Mouse (Mus musculus): ENCODE data around the gene Tcerg1l. TPM values are rescaled to one million over a fixed set of nuclear protein-coding genes. Genes with fewer than 3 reads are reported as not detected.

Tcerg1l gene
- polyA plus RNA-seq (2016; fragmentation: Nextera tagmentation; extraction: Ambion mirVana), result 0.29 and 1.4 TPM in 2 replicates

- peaks cover 60% of the 10 kb centered on the region for H3K27me3 ChIP-seq (ENCODE audit: low read depth, poor library complexity, severe bottlenecking)
- H3K36me3 ChIP-seq, result no peaks in the 10 kb centered on the region
- no peak within 1 kb of the TSS; the same call in 1 of the 2 replicates for H3K27ac ChIP-seq
- H3K4me3 ChIP-seq, result peak within 1 kb of the TSS; percentile 60
- H3K9me3 ChIP-seq (replicated peaks), result no peaks in the 10 kb centered on the region
- peak; percentile 64 for DNase-seq (ENCODE audit: low spot score)
- peaks cover 18% of the 10 kb centered on the region for H3K4me1 ChIP-seq
- WGBS, result under 1% methylated on average over 74 of the region's 76 CpGs
These were observed at the start of gene Tcerg1l for GRCm38 (mm10) chr7:138397485-138398181. TSS of gene Tcerg1l (minus strand) at chr7:138397730.

DNA sequence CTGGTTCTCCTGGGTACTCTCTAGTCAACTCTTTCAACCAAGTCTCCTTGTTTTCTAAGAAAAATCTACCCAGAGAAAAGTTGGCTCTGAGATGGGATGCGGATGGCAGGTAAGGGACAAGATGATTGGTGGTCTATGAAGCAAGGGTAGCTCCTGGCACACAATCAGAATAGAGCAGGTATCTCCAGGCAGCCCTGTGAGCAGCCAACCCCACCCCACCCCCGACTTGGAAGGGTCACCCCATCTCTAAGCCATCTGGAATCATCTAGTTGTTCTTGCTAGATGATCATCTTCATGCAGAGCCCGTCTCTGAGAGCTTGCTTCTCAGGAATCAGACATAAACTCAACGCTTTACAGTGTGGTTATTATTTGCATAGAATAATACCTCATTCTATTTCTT is 44.6 kb upstream of the Tcerg1l start:
- no peak for DNase-seq (ENCODE audit: low spot score)
- Histone ChIP-seq H3K27me3 (ENCODE audit: low read depth, poor library complexity, severe bottlenecking) (no peaks in the 10 kb centered on the region), H3K27ac (no peak overlapping the region), H3K4me1 (no peaks in the 10 kb centered on the region), H3K9me3 (replicated peaks) (no peaks in the 10 kb centered on the region), H3K36me3 (no peaks in the 10 kb centered on the region), H3K4me3 (no peak overlapping the region)
- 74% methylated on average over 4 of the region's 4 CpGs for WGBS

GRCm38 (mm10) chr7:138432541-138432940 is 35.0 kb upstream of the Tcerg1l start:
- WGBS, result 66% methylated on average over 4 of the region's 4 CpGs

GRCm38 (mm10) chr7:138431456-138431855 is 33.9 kb upstream of the Tcerg1l start:
- Histone ChIP-seq H3K27ac (no peak overlapping the region), H3K4me3 (no peak overlapping the region), H3K36me3 (no peaks in the 10 kb centered on the region), H3K27me3 (ENCODE audit: low read depth, poor library complexity, severe bottlenecking) (no peaks in the 10 kb centered on the region), H3K9me3 (replicated peaks) (no peaks in the 10 kb centered on the region), H3K4me1 (peaks cover 8% of the 10 kb centered on the region; the same call in 1 of the 2 replicates)
- no peak for DNase-seq (ENCODE audit: low spot score)

More at GRCm38 (mm10) chr7:138432541-138432940, 35.0 kb upstream of the Tcerg1l start:
- Histone ChIP-seq H3K4me3 (no peak overlapping the region), H3K27ac (no peak overlapping the region), H3K36me3 (no peaks in the 10 kb centered on the region), H3K4me1 (peaks cover 4% of the 10 kb centered on the region; the same call in 1 of the 2 replicates), H3K27me3 (ENCODE audit: low read depth, poor library complexity, severe bottlenecking) (no peaks in the 10 kb centered on the region), H3K9me3 (replicated peaks) (no peaks in the 10 kb centered on the region)
- no peak for DNase-seq (ENCODE audit: low spot score)

DNA sequence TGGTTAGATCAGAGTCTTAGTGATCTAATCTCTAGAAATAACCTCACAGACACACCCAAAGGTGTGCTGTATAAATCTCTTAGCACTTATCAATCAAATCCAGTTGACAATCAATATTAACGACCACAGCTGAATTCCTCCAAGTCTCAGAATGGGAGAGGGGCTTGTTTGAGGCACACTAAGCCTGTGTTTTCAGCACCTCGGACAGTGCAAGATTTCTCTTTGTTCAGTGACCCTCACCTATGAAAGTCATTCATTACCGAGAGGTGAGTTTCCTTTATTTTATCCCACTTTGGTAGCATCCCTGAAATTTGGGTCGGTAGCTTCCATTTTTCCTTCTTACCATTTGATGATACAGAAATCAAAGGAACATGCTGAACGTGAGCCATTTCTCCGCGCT is 32.4 kb upstream of the Tcerg1l start:
- H3K27me3 ChIP-seq (ENCODE audit: low read depth, poor library complexity, severe bottlenecking), result no peaks in the 10 kb centered on the region
- H3K36me3 ChIP-seq, result no peaks in the 10 kb centered on the region
- H3K9me3 ChIP-seq (replicated peaks), result no peaks in the 10 kb centered on the region
- peak; percentile 47 for DNase-seq (ENCODE audit: low spot score)
- H3K4me3 ChIP-seq, result no peak overlapping the region
- 67% methylated on average over 7 of the region's 7 CpGs for WGBS
- H3K27ac ChIP-seq, result no peak overlapping the region
- peaks cover 8% of the 10 kb centered on the region; the same call in 1 of the 2 replicates for H3K4me1 ChIP-seq

DNA sequence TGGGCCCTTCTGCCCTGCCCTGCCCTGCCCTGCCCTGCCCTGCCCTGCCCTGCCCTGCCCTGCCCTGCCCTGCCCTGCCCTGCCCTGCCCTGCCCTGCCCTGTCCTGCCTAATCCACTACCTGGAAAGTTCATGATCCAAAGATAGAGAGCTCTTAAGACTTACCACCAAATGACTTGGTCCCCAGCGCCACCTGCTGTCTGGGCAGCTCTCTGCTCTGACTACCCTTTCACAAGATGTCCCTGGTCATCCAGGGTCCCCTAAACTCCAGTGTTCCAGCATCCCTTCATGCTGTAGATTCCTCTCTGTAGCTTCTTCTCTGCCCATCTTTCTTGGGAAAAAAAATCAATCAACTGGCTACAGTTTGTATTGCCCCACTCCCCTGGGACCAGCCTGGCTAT is 31.3 kb upstream of the Tcerg1l start:
- Histone ChIP-seq H3K9me3 (replicated peaks) (no peaks in the 10 kb centered on the region), H3K27me3 (ENCODE audit: low read depth, poor library complexity, severe bottlenecking) (no peaks in the 10 kb centered on the region), H3K27ac (no peak overlapping the region), H3K36me3 (no peaks in the 10 kb centered on the region), H3K4me3 (no peak overlapping the region), H3K4me1 (peaks cover 8% of the 10 kb centered on the region; the same call in 1 of the 2 replicates)
- 29% methylated on average over 1 of the region's 1 CpGs for whole genome bisulfite sequencing
- DNase-seq (ENCODE audit: low spot score), result no peak

DNA sequence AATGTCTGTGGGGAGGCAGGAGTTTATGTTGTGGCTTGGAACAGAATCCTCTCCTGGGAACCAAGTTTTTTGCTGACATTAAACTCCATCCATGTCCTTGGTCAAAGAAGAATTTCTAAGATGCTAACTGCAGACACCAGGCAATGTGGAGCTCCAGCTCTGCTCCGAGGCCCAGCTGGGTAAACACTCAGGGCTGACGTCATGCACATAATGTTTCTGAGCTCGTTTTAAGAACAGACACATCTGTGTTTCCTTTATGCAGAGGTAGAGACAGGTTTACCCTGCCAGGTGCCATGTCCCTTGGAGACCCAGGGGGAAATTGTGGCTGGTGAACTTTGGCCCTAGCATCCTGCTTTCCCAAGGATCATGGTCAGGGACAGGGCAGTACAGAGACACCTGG is 29.9 kb upstream of the Tcerg1l start:
- no peaks in the 10 kb centered on the region for H3K27me3 ChIP-seq (ENCODE audit: low read depth, poor library complexity, severe bottlenecking)
- no peak for DNase-seq (ENCODE audit: low spot score)
- H3K4me3 ChIP-seq, result no peak overlapping the region
- H3K4me1 ChIP-seq, result peaks cover 8% of the 10 kb centered on the region; the same call in 1 of the 2 replicates
- H3K9me3 ChIP-seq (replicated peaks), result no peaks in the 10 kb centered on the region
- WGBS, result 58% methylated on average over 3 of the region's 3 CpGs
- H3K36me3 ChIP-seq, result no peaks in the 10 kb centered on the region
- no peak overlapping the region for H3K27ac ChIP-seq

DNA sequence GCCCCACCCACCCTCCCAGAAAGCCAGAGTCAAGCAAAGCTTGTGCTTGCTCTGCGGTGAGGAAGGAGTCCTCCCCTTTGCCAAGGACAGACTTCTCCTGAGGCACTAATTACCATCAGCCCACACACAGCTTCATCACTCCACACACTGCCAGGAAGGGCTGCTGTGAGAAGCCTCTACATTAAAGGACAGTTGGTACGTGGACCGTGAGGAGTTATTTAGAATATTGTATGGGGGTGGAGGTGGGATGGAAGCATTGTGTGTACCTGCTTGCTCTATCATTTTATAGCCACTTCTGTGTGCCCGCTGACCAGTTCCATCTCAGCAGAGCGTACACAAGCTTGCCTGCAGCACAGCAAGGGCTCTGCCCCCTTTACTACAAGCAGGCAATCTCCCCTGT is 16.0 kb upstream of the Tcerg1l start:
- Histone ChIP-seq H3K27ac (no peak overlapping the region), H3K4me3 (no peak overlapping the region), H3K4me1 (no peaks in the 10 kb centered on the region), H3K9me3 (replicated peaks) (no peaks in the 10 kb centered on the region), H3K36me3 (no peaks in the 10 kb centered on the region), H3K27me3 (ENCODE audit: low read depth, poor library complexity, severe bottlenecking) (no peaks in the 10 kb centered on the region)
- no peak for DNase-seq (ENCODE audit: low spot score)
- 80% methylated on average over 5 of the region's 5 CpGs for WGBS

- WGBS, result 94% methylated on average over 5 of the region's 5 CpGs
- no peak overlapping the region for H3K27ac ChIP-seq
- no peak overlapping the region for H3K4me3 ChIP-seq
- no peaks in the 10 kb centered on the region for H3K9me3 ChIP-seq (replicated peaks)
- H3K36me3 ChIP-seq, result no peaks in the 10 kb centered on the region
- peaks cover 18% of the 10 kb centered on the region for H3K4me1 ChIP-seq
- peaks cover 48% of the 10 kb centered on the region for H3K27me3 ChIP-seq (ENCODE audit: low read depth, poor library complexity, severe bottlenecking)
- DNase-seq (ENCODE audit: low spot score), result no peak
These were observed 4.1 kb upstream of the Tcerg1l start for GRCm38 (mm10) chr7:138401641-138402040.

GRCm38 (mm10) chr7:138400506-138401272 is 3.2 kb upstream of the Tcerg1l start:
- Histone ChIP-seq H3K4me1 (peaks cover 18% of the 10 kb centered on the region), H3K27me3 (ENCODE audit: low read depth, poor library complexity, severe bottlenecking) (peaks cover 55% of the 10 kb centered on the region), H3K4me3 (no peak overlapping the region), H3K9me3 (replicated peaks) (no peaks in the 10 kb centered on the region), H3K36me3 (no peaks in the 10 kb centered on the region), H3K27ac (no peak overlapping the region)
- WGBS, result 84% methylated on average over 8 of the region's 8 CpGs
- DNase-seq (ENCODE audit: low spot score), result no peak

GRCm38 (mm10) chr7:138398182-138398793 is 758 bp upstream of the Tcerg1l start:
- Histone ChIP-seq H3K4me3 (peak overlapping the region; percentile 60), H3K27me3 (ENCODE audit: low read depth, poor library complexity, severe bottlenecking) (peaks cover 60% of the 10 kb centered on the region), H3K27ac (no peak overlapping the region), H3K4me1 (peaks cover 18% of the 10 kb centered on the region), H3K9me3 (replicated peaks) (no peaks in the 10 kb centered on the region), H3K36me3 (no peaks in the 10 kb centered on the region)
- peak; percentile 84 for DNase-seq (ENCODE audit: low spot score)
- WGBS, result 3% methylated on average over 21 of the region's 21 CpGs

DNA sequence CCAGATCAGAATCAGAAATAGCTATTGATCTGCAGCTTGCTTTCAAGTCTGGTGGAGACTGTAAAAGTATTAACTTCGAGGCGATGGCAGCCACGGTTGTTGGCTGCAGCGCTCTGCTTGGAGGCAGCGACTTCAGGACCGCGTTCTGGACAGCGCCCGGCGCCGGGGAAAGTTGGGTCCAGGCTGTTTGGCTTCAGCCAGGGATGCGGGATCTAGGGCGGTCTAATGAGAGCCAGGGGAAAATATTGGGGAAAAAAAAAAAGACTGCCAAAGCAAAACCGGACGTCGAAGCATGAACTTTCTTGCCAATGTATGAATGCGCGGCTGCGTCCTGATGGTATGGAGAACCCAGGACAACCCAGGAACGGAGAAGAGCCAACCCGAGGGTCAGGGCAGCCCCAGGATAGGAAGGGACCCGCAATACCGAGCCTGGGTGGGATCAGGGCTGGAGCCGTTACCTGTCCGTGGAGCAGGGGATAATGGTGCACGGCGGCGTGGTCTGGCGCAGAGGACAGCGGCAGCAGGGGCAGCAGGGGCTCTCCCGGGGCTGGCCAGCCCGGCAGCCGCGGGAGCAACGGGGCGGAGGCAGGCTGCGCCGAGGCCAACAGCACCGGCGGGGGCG is 556 bp downstream of the Tcerg1l start:
- H3K4me3 ChIP-seq, result peak overlapping the region; percentile 60
- no peak overlapping the region for H3K27ac ChIP-seq
- H3K9me3 ChIP-seq (replicated peaks), result no peaks in the 10 kb centered on the region
- WGBS, result under 1% methylated on average over 40 of the region's 41 CpGs
- peaks cover 18% of the 10 kb centered on the region for H3K4me1 ChIP-seq
- peaks cover 60% of the 10 kb centered on the region for H3K27me3 ChIP-seq (ENCODE audit: low read depth, poor library complexity, severe bottlenecking)
- H3K36me3 ChIP-seq, result no peaks in the 10 kb centered on the region
- DNase-seq (ENCODE audit: low spot score), result peak; percentile 89
